Mouse (Mus musculus) heart, adult 9 months (tissue): ENCODE data around the gene Arl4c.
"Not testable (repeated sequence)": the region's sequence is repeated elsewhere in the genome, so short reads cannot be mapped to it uniquely, and the experiment has no call there.

ENCODE experiments used
- DNase-seq, 2 experiments: peaks; one replicate each; pipeline ENCODE4 v3.0.0; 2022; ENCODE audit warnings: low spot score in 2 of 2

Gene Arl4c

GRCm38 (mm10) chr1:88655473-88656095 lies 46.4 kb downstream of the Arl4c start:
- no peak for DNase-seq

GRCm38 (mm10) chr1:88654521-88655472 lies 47.2 kb downstream of the Arl4c start:
- peak; percentile 31 to 36 for DNase-seq

DNA sequence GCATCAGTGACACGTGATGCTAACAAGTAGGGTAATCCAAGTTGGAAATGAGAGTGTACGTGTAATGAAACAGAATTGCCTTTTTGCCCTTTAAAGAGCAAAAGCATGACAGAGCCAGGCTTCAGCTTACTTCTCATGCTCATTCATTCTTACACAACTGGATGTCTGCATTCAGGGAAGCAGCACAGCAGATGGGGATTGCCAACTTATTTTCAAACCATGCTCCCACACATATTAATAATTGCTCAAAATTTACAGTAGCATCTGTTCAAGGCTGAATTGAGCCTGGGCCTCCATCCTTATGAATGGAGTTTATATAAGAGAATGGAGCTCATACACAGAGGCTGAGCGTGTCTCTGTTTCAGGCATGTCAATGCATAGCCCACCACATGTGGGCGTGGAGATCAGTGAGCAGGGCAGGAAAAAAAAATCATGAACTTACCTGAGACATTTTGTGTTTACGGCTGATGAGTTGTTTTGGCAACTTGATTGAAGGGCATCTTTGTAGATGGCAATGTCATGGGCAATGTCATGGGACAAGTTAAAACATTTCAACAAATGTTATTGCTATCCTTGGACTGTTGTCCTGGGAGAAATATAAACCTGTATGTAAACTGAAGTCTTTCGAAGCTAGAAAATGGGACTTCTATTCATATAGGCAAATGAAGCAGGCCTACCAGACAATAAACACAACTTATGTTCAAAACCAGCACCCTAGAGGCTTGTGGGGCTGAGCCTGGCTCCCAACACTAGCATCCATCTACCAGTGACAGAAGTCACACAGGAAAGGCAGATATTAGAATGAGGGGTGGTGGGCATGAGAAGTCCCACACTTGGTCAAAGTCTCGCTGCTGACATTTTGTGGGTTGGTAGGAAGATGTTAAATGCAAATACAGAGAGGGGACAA lies 48.2 kb downstream of the Arl4c start:
- no peak for DNase-seq

DNA sequence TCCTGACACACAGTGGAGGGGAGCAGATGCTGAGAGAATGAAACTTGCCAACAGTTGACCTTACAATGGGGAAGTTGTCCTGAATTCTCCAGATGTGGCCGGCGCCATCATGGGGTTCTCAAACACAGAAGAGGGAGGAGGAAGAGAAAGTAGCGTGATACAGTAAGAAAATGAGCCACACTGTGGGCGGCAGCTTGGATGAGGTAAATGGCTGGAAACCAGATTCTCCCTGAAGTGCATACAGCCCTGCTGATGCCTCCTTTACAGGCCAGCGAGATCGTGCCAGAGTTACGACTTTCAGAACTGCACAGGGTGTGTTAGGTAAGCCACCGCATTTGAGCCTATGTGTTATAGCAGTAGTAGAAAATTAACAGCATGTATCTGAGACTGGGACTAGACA lies 49.3 kb downstream of the Arl4c start:
- peak in 1 of 2 experiments; percentile 13 for DNase-seq

- no peak for DNase-seq
Measured at GRCm38 (mm10) chr1:88651668-88652067, 50.4 kb downstream of the Arl4c start.

DNA sequence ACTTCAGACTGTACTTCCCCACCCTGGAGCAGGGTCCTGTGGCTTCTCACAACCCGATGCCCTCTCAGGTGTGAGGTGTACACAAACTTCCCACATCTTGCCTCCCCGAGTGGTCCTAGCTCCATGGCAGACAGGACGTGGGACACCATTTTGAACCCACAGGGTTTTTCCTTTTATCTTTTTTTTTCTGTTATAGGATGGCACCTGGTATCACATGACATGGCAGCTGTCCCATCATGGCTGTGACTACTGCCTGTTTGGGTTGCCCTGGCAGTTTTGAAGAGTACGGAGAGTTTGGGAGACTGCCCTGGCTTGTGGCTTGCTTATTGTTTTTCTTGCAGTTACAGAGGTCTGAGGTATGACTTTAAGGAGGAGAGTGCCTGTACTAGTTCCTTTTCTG lies 53.3 kb downstream of the Arl4c start:
- no peak for DNase-seq

DNA sequence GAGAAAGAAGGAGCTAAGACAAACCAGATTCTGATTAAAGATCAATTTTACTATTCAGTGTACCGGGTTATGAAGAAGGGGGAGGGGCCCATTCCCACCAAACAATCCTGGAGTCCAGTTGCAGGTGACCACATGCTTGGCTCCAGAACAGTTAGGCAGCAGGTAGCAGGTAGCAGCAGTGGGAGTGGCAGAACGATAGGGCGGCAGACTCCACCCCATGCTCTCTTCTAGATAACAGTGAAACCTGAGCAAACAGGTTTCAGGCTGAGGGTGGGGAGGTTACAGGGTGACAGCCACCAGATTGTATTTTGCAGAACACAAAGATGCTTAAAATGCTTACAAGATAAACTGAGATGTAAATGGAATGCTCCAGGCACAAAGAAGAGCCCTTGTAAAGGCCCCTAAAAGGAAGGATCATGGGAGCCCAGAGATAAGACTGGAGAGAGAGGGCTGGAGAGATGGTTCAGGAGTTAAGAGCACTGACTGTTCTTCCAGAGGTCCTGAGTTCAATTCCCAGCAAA lies 56.4 kb downstream of the Arl4c start:
- no peak for DNase-seq

DNA sequence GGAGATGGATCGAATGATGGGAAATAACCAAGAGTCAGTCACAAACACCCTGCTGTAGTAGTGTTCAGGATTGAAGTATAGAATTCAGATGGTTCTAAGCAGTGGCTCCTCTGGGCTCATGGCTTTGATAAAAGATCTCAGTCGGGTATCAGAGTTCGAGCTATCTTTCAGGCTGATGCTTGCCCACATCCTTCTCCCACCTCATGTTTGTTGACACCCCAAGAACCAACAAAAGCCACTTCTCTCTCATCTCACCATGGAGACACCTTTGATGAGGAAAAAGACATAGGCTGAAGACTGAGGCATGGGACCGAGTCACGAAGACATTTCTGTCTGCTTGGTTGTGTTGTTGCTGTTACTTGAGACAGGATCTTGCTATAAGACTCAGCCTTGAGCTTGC lies 57.6 kb downstream of the Arl4c start:
- DNase-seq, result no peak

DNA sequence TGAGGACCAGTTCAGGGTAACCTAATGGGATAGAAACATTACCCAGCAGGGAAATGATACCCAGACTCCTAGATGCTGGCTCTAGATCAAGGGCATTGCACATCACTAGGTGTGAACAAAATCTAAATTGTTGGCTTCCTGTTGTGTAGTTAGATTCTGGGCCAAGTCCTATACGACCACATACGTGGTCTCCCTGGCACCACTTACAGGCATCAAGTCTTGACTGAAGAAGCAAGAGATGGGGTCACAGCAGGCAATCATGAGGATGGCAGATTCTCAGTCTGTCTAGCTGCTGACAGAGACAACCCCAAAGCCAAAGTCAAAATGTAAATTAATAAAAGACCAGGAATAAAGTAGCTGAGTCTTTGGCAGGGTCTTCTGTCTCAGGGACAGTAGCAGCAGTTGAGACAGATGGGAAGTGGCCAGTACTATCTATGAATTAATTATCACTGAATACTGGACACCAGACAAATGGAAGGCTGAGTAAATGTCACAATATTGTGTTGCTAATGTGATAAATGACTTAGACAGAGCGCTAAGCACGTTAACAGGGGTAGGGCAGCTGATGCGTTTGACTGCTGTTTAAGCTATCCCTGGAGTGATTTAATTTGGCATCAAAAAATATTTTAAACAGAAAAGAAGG lies 58.7 kb downstream of the Arl4c start:
- no peak for DNase-seq

GRCm38 (mm10) chr1:88642735-88643134 lies 59.3 kb downstream of the Arl4c start:
- no peak for DNase-seq

DNA sequence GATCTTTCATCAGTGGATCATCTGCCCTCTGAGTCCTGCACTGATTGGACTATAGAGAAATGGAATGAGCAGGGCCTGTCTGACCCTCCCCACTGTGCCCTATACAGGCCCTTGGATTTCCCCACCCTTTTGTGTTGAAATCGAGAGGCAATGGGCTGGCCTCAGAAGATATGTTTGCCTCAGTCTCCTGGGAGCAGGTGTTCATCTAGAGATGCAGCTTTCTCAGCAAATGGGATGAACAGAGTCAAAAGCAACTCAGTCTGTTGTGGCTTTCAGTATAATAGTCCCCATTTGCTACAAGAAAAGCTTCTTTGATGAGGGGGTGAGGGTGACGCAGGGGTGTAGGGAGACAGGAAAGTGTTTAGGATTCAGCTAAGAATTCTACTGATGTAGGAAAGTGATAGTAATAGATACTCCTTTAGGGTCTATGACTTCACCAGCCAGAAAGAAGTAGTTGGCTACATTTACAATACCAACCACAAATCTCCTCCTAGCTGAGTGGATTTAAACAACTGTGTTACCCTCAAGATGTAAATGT lies 60.3 kb downstream of the Arl4c start:
- DNase-seq, result no peak

DNA sequence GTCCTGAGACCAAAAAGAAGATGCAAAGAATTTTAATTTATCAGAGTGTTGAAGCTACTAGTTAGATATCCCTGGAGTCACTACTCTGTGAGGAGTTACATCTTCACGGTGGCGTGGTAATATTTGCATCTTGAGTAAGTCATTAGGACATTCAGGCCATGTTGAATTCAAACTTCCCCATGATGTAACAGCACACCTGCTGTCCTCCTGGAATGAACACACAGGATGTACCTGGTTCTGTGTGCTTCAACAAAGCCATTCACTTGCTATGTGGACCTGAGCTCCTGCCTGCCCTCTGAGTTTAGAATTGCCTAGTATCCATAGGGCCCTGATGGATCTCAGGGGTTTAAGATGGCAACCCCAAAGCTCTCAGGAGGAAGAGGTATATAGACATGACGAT lies 60.8 kb downstream of the Arl4c start:
- no peak for DNase-seq

GRCm38 (mm10) chr1:88639432-88640281 lies 62.4 kb downstream of the Arl4c start:
- DNase-seq, result no peak

DNA sequence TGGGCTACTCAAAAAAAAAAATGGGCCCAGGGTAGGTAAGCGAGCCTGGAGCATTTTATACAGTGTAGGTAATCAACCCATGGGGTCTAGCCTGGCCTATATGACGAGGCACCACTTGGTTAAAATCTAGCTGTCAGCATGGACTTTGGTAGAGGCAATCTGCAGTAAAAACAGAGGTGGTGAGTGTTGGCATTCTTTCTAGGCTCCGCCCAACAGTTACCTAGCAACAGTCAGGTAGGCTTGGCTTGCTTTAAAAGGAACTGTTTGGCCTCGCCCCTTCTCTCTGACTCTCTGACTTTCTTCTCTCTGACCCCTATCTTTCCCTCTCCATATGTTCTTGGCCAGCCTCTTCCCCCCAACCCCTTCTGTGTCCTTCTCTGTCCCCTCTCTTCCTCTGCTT lies 63.4 kb downstream of the Arl4c start:
- DNase-seq, result no peak

DNA sequence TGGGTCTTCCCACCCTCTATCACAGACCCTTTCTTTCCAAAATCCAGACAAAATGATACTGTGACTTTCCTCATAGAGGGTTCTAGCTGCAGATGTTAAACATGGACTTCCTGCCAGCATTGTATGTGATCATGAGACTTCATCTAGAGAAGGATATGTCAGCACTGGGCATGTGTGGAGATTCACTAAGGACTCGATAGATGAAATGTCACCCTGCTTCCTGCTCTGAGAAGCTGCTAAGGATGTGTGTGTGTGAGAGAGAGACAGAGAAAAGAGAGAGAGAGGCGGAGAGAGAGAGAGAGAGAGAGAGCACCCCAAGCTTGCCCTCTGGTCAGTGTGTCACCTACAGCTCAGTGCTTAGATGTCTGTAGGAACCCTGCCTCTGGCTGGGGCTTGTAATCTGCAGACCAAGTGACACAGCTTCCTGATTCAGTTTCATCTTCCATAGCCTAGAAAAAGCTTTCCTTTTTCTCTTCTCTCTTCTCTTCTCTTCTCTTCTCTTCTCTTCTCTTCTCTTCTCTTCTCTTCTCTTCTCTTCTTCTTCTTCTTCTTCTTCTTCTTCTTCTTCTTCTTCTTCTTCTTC lies 65.4 kb downstream of the Arl4c start:
- not testable (repeated sequence) for DNase-seq

DNA sequence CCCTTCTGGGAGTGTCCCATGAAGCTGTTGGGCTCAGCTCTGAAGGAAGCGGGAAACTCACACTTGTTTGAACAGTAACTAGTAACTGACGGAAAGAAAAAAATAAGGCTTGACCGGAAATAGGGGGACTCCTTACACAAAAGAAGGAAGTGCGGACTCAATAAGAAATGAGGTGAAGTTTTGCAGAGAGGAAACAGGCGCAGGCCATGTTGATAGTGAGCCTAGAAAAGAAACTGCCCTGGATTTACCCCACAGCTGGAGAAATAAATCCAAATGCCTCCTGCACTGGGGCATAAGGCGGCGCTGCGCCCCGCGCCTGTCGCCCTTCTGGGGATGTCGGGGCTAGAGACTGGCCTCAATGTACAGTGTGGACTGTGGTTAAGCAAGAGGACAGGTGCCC lies 66.4 kb downstream of the Arl4c start:
- peak; percentile 26 to 68 for DNase-seq

DNA sequence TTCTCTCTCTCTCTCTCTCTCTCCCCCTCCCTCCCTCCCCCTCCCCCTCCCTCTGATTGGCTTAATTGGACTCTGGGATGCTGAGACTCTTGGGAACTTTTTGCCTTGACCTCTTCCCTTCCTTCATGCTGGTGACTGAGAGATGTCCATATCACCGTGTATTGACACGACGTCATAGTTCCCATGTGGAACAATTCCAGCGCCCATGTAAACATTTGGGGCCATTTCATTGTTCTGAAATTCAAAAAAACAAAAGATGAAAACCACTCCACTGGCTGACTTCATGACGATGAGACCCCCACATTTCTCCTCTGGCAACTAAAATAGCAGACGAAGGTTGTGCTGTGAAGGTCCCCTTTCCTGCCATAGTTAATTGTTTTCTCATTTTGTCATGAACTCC lies 69.2 kb downstream of the Arl4c start:
- no peak for DNase-seq

DNA sequence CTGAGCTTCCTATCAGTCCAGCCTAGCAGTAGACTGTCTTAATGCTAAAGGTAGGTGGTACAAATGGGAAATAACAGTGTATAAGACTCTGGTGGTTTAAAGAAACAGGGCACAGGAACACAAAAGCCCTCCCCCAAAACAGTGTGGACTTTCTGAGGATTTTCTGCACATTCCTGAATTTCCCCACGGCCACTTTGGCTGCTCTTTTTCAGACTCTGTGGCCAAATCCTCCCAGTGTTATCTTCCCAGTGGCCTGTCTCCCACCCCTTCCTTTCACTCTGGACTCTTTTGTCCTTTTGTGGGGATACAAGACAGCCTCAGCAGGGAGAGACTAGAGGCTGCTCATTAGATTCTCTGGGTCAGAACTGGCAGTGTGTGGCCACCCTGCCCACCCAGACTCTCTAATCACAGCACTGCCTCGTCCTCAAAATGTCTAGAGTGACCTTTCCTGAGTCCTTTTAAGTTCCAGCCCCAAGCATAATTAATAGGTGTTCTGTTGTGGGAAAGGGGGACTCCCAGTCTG lies 72.0 kb downstream of the Arl4c start:
- DNase-seq, result no peak

- peak; percentile 48 to 52 for DNase-seq
Measured at GRCm38 (mm10) chr1:88625190-88625589, 76.8 kb downstream of the Arl4c start.

- no peak for DNase-seq
Measured at GRCm38 (mm10) chr1:88624376-88624775, 77.6 kb downstream of the Arl4c start.
